Mouse (Mus musculus): ENCODE measurements at regions not wholly inside any gene's neighbourhood (a gene's known extent, or its start where the extent isn't known, plus 50 kb on each side); places are given as distances from the start of the nearest gene placed in this dataset.
A peak's percentile ranks its signal among the peaks of the same experiment; 100 is the strongest.

DNA sequence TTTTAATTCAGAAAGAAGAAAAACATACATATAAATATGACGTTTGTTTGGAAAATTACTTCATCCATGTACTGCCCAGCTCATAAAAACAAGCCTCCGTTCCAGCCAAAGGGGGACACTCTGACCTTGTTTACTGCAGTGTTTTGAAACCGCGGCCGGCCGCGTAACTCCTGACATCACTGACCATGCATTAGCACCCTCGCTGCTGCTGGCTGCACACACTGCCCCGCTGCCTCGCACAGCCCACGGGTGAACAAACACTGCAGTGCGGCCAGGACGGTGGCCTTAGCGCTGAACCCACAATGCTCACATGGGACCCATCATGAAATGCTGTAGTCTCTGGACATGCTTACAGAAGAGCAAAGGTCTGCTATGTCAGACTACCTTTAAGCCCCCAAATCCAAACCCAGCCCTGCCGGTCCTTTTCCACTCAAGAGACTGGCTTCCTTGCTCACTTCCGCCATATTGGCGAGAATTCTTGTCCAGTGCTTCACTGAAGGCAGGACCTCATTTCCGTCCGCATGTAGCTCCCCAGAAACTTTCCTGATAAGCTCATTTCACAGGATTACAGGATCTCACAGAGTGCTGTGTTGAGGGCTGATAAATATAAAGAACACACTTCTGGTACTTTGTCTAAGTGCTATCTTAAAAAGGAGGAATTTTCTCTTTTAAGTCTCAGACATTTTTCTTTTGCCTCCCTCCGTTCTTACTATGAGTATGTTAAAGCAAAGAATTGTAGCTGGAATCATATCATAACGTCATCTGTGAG is 154.9 kb upstream of the Klf14 start:
- TF ChIP-seq CTCF (IDR thresholded peaks at IDR 0.05; ENCODE audit: insufficient read depth, low read length) = no peak
- TF ChIP-seq POLR2A (IDR thresholded peaks at IDR 0.05; ENCODE audit: borderline replicate concordance, extremely low read depth, low read depth, low read length) = peak; percentile 62; the same call in 1 of the 2 replicates

Data from lung, adult 2 months (tissue).